Mouse (Mus musculus): ENCODE results near the gene Tbx4. TPM values are rescaled to one million over a fixed set of nuclear protein-coding genes. Genes with fewer than 3 reads are reported as not detected.

The Tbx4 gene
- polyA plus RNA-seq, 1 experiment from 2014 or later = not detected

Other genes starting within 250 kb of the Tbx4 start
- gene Tbx2, start 53.9 kb upstream of the Tbx4 start, polyA plus RNA-seq (2015; fragmentation: Nextera tagmentation; extraction: Ambion mirVana) = 0.58 and 1.0 TPM in 2 replicates
- not detected in 2 replicates for gene Gm11444, start 36.1 kb upstream of the Tbx4 start, polyA plus RNA-seq (2015; fragmentation: Nextera tagmentation; extraction: Ambion mirVana)

Data from thymus, postnatal 0 days (tissue).